Mouse (Mus musculus) CH12.LX (cell line): ENCODE results near the gene Hand1.

Experiments
- CHD2 ChIP-seq: IDR thresholded peaks from 2 replicates; pipeline ENCODE4 v1.6.1; 2011; ENCODE audit warnings: low read length, improper control_type of control experiment
- CTCF ChIP-seq, 2 experiments: IDR thresholded peaks in 1 of 2; conservative IDR thresholded peaks in 1 of 2; 2 replicates each; pipeline ENCODE4 v1.5.1; 2011 to 2012; ENCODE audit warnings: low read depth in 2 of 2, low read length in 2 of 2, improper control_type of control experiment in 1 of 2, inconsistent platforms in 1 of 2, mild to moderate bottlenecking in 1 of 2, moderate library complexity in 1 of 2
- E2F4 ChIP-seq: IDR thresholded peaks from 2 replicates; pipeline ENCODE4 v1.6.1; 2011; ENCODE audit warnings: low read depth, low read length, improper control_type of control experiment; ENCODE audit not compliant: insufficient replicate concordance
- EP300 ChIP-seq: IDR thresholded peaks from 2 replicates; pipeline ENCODE4 v1.6.1; 2011; ENCODE audit warnings: low read length, improper control_type of control experiment
- POLR2A ChIP-seq: IDR thresholded peaks from 2 replicates; pipeline ENCODE4 v1.6.1; 2011; ENCODE audit warnings: low read depth, mild to moderate bottlenecking, improper control_type of control experiment, low read length
- RCOR1 ChIP-seq: conservative IDR thresholded peaks from 2 replicates; pipeline ENCODE4 v1.6.1; 2012; ENCODE audit warnings: low read depth, mild to moderate bottlenecking, inconsistent platforms, low read length, improper control_type of control experiment
- TBP ChIP-seq: conservative IDR thresholded peaks from 2 replicates; pipeline ENCODE4 v1.6.1; 2011; ENCODE audit warnings: low read depth, low read length, improper control_type of control experiment

GRCm38 (mm10) chr11:57800971-57801765 is 31.4 kb downstream of the Hand1 start, which contains the start of gene Sap30l:
- TF ChIP-seq CTCF (conservative IDR thresholded peaks at IDR 0.05 in 1 of 2, IDR thresholded peaks at IDR 0.05 in 1 of 2; ENCODE audit: low read depth in 2 of 2, low read length in 2 of 2) (no peak), EP300 (no peak), POLR2A (peak; percentile 90), CHD2 (peak; percentile 95), TBP (peak; percentile 90), RCOR1 (peak; percentile 22; the same call in 1 of the 2 replicates), E2F4 (no peak)
